Mouse (Mus musculus) right cerebral cortex, postnatal 36 days (tissue): ENCODE data around the gene Baz2b.

Source experiments
- DNase-seq, 2 experiments: peaks; one replicate each; pipeline ENCODE4 v3.0.0; 2022; ENCODE audit warnings: low spot score in 2 of 2, mixed read lengths in 1 of 2

Gene Baz2b

DNA sequence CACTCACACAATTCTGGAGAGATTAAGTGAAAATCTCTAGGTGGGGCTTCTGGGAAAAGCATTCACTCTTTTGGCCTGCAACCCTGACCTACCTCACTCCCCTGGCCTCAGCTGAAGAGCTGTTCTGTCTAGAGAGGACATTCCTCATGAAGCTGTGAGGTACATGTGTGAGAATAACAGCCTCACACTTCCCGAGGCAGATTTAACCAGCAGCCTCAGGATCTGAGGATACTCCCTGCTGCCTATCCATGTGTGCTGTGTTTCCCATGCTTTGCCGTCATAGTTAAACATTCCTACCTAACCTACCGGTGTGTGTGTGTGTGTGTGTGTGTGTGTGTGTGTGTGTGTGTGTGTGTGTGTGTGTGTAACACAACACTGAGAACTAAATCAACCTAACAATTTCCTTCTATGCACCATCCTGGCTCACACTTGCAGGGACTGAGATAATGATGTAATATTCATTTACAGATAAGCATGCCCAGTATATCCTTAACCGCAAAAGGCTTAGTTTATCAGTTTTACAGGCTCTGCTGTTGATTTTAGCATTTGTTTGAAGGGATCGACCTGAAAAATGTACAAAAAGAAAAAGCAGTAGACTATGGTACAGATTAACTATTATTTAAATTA lies 206.5 kb downstream of the Baz2b start:
- DNase-seq = no peak

DNA sequence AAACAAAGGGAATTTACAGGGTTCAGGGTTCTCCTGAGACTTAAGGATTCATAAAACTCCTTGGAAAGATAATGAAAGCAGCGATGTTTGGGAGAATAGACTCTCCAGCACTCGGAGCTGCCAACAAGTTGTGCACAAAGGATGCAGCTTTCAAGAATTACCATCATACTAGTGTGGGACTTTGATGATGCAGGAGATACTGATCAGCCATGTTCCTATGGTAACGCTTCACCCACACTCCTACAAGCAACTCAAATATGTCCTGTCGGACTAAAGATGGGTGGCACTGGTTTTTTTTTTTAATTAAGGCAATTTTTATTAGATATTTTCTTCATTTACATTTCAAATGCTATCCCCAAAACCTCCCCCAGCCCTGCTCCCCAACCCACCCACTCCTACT lies 209.4 kb downstream of the Baz2b start:
- DNase-seq = no peak

DNA sequence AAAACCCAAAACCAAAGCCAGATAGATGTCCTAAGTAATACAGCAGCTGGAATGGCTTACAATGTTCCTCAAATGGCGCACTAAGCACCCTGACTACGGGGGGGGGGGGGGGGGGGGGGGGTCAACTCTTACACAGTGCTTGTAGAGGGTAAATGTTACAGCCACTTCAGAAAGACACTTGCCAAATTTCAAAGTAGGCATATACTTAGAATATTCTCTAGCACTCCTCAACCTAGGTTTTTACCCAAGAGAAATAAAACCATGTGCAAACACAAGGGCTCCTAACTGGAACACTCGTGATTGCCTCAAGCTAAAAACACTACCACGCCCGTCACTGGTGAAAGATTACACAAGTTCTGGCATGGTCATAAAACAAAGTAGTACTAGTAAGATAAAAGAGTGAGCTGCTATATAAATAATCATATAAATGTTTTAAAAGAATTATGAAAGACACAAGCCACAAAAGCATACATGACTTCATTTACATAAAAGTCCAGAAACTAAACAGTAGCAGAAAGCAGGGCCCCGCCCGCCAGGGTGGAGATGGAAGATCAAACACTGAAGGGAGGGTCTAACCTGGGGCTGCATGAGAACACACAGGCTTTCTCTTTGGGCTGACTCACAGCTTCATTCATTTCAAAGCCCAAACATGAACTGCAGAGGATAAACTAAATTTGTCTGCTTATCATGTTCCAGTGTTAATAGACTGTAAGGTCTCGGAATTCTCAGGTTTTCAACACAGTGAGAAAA lies 212.0 kb downstream of the Baz2b start:
- DNase-seq = no peak

DNA sequence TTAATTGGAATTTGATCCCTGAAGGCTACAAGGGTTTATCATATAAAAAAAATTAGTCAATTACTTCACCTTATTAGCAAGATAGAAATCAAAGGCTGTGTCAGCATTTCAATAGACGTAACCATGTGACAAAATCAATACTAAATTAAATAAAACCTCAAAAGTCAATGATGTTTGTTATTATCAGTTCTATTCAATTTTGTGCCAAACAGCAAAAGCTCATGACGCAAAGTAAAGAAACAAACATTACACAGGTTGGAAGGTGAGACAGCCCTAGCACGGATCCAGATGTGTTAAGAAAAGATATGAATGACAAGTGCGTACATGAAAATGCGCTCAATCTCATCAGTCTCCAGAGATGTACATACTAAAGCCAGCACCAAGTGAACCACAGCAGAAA lies 212.7 kb downstream of the Baz2b start:
- DNase-seq = no peak

DNA sequence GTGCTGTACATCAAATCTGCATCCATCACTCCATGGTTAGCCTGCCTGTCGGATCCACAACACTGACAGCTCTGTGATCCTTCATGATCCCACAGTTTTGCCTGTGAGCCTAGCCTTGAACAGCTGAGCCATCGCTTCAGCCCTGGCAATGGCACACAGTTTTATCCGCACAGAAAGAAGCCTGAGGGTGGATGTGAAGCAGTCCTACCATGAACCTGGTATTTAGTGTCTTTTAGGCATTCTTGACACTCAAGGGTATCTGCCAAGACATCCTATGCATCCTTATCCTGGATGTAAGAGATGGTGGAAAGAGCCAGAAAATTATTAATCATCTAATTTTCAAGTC lies 216.5 kb downstream of the Baz2b start:
- no peak for DNase-seq

DNA sequence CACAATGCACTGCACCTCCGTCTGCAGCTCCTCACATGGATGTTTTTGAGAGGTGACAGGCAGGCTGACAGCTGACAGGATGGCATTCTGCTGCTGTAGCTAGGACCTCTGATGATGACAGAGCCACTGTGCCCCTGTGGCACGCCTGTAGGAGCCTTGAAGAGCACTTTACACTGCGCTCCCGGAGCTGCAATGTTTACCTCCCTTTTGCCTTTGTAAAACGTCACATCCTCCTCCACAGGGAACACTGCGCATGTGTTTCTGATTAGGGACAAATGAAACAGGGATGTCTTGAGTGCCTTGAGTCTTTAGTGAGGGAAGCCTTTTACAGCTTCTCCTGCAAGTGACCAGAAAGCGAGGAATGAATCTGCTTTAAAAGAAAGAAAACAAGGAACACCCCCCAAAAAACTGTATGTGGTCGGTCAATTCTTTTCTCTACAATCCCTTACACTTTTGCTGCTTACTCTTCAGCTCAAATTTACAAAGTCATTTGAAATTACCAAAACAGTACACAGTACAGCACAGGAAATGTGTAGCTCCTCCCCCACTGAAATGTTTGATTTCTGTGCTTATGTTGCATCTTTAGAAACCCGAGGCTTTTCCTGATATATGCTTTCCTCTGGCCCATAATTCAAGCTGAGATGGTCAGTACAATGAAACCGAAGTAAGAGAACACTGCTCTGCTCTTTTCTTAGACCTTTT lies 217.0 kb downstream of the Baz2b start:
- DNase-seq = no peak

DNA sequence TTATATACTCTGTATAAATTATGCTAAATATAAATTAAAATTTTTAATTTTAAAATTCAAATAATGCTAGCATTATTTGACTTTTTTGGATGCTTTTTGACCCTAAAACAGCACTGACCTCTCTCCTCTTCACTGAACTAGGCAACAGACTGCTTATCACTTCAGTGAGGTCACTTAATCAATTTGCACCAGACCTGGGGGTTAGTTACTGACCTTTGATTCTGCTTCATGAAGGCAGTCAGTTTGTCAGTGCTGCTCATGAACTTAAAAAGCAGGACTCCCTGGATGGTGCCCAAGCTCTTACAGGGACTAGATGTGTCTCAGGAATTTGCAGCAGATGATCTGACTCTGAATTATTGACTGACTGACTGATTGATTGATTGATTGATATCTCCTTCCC lies 217.9 kb downstream of the Baz2b start:
- DNase-seq = no peak

DNA sequence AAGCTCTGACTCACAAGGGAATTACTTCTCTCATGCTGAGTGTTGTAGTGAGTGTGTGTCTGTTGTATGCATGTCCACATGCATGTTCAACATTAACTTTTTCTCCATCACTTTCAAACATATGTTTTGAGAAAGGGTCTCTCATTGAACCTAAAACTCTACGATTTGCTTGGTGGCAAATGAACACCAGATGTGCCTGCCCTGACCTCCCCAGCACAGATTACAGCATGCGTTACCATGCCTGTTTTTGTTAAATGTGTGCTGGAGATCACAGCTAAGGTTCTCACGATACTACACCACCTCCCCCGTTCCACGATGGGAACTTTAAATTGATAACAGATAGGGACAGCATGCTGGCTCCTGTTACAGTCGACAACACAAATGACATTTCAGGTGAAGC lies 222.1 kb downstream of the Baz2b start:
- DNase-seq = no peak

DNA sequence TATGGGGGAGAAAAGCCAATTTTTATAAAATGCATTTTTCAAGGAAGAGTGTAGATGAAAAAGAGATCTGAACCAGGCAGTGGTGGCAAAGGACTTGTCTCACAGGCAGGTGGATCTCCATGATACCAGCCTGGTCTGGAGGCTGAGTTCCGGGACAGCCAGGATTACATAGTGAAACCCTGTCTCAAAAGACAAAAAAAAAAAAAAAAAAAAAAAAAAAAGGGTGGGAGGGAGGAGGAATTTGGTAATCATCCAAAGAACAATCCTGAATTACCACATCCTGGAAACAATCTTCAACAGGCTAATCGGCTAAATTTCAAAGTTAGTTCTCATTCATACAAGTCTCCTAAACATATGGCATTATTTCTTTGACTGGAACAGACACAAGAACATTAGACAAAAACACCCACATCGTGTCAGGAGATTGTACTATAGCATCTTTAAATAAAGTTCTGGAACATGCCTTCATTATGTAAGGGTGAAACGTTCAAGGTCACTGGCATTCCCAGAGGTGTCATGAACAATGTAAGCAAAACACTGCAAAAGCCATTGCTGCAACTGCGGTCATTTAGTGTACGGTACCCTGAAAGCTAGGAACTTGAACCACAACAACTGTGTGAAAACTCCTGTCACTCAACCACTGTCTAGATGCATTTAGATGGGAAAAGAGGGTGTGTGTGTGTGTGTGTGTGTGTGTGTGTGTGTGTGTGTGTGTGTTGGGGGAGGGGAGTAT lies 230.0 kb downstream of the Baz2b start:
- DNase-seq = no peak

DNA sequence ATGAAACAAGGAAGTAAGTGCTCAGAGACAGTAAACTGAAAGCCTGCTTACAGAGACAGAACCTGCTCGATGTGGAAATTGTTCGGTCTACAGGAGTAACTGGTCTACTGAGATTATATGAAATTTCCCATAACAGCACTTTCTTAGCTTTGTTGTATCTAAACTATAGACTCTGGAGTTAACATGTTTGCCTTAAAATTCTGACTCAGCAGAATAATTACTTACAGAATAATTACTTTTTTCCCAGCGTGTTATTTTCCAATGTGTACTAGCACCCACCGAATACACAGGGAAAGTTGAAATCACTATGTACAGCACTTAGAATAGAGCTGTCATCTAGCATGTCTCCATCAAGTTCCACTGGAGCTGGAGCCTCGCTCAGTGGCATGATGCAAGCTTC lies 233.0 kb downstream of the Baz2b start:
- DNase-seq = no peak

DNA sequence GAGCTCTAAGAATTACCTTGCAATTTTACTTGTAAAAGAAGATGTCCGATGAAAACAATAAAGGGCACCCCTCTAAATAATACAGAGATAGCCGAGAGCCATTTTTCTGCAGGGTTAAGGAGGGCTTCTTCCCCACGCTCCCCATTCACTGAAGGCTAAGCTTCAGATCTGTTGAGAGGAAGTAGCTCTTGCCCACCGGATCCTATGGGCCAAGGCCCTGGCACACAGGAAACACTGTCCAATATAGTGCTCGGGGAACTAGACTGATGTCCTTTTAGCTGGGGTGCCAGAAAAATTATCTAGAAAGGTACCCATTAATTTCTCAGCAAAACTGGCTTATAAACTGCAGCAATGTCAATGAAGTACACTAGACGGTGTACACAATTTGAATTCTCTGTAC lies 233.9 kb downstream of the Baz2b start:
- DNase-seq = no peak

DNA sequence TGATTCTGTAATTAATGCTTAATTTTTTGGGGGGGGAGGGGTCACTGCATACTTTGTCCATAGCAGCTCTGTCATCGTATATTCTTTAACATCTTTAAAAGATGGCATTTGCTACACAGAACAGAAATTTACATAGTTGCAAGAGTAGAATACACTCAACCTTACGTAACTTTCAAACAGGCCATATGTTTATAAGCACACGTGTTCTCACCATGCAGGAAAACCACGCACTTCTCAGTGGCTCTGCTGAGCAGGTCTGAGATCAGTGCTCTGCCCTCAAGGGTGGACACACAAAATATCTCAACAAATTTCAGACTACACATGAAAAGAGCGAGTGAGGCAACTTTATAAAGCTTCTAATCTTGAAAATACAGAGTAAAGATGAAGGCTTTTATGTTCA lies 235.7 kb downstream of the Baz2b start:
- no peak for DNase-seq

DNA sequence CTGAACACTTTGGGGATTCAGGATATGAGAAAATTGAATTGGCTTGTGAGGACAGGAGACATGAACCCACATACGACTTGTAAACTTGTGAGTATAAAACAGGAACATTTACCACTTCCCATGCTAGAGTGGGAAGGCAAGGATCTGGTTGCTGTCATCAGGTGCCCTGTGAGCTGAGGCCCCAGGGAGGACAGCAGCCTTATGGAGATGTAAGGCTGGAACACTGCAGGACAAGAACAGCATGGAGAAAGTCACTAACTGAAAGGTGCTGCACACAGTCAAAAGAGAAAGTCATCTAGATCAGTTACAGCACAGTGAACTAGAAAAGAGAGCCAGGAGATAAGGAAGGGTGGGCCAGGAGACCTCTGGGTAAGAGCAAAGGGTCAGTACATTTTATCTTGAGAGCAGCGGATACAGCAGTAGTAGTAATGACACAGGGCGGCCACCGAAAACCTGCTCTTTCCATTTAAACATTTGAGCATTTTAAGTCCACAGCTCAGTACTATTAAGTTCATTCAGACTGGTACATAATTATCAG lies 236.5 kb downstream of the Baz2b start:
- DNase-seq = no peak

DNA sequence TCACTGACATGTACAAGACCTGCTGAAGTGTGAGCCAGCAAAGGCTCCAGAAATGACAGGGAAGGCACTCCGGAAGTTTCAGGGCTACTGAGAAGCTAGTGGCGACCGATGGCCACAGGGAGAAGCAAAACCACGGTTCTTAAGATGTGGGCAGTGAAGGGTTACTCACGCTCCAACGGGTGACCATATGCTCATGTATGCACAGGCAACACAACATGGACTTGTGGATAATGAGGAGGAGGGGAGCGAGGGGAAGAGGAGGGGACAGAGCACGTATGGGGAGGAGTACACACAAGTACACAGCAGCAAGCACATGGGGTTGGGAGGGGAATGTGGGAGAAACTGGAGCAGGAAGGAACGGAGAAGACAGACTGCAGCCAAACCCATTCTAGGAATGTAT lies 239.1 kb downstream of the Baz2b start:
- no peak for DNase-seq

DNA sequence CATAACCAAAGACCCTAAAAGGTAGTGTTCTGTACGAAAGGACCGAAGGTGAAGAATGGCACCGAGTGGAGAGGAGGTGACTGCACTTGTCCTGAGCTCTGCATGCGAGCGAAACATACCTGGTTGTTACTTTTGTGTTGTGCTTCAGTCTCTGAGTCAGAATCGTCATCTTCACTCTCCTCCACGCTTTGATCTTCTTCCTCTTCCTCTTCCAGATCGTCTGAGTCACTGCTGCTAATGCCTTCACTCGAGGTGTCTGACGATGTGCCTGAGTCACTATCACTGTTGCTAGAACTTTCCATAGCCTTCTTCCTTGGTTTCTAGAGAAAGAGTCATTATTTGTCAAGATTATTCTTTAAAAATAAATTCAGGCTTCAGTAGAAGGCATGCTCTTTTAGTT lies 240.5 kb downstream of the Baz2b start:
- no peak for DNase-seq

DNA sequence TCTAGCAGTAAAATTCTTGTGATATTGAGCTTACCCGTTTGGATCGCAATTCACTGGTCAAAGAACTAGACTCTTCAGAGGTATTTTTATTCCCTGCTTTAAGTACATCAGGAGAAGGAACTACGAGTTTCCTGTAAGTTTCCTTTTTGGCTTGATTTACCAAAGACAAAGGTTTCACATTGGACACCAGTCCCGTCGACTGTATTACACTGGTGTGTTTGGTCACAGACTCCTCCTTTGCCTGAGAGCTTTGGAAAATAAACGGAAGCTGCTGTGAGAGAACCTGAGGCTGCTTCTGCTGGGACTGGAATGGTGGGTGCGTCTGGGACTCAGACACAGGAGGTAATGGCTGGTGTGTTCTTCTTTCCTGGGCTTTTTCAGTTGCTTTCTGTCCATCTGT lies 241.0 kb downstream of the Baz2b start:
- DNase-seq = no peak

DNA sequence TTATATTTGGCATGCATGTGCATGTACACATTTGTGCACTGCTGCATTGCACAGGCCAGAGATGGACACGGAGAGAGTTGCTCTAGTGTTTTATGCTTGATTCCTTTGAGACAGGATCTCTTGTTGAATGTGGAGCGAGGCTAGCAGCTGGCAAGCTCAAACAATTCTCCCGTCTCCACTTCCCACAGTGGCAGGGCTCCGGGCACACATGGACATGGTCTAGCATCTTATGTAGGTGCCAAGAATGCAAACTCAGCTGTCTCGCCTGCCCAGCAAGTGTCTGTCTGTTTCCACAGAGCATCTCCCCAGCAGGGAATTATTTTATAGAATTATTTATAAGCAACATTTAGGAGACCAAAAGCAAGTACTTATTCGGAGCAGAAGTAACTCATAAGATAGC lies 243.2 kb downstream of the Baz2b start:
- no peak for DNase-seq

DNA sequence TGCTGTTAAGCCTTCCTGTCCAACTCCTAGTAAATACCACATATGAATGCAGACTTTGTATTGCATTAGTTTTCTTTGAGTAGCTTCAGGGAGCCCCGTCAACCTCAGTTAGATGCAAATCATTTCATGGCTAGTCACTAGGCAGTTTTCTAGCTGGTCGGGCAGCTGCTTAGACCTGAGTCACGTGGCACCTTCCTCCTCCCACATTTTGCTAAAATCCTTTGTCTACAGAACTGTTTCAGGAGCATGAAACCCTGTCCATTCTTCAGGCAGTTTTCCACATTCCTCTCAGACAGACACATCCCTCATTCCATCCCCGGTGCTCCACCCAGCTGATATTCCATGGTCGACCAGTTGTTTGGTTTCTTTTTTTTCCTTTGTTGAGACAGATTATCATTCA lies 246.6 kb downstream of the Baz2b start:
- no peak for DNase-seq

DNA sequence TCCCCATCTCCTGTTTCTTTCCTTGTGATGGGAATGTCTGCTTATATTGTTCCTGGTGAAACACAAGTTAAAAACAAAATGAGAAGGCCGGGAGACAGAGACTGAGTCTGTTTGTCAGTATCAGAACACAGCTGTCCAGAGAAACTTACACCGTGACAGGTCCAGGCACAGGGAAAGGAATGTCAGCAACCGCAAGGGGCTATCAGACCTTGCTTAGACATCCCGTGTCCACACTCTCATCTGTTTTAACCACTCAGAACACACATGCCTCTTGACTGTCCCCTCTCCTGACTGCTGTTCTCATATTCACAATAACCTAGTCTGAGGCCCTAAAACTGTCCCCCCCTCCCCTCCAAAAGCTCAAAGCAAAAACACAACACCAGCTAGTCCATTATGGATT lies 247.1 kb downstream of the Baz2b start:
- no peak for DNase-seq

DNA sequence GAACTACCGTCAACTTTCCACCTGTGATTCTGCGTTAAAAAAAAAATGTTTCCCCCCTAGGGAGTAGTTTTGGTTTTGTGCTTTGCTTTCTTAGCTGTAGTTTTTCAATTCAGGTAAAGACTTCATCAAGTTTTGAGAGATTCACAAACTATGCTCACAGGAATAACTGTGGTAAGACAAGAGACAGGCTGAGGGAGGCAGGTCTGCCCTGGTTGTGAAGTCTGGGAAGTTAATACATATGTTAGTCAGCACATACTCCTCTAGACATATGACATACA lies 249.2 kb downstream of the Baz2b start:
- no peak for DNase-seq

DNA sequence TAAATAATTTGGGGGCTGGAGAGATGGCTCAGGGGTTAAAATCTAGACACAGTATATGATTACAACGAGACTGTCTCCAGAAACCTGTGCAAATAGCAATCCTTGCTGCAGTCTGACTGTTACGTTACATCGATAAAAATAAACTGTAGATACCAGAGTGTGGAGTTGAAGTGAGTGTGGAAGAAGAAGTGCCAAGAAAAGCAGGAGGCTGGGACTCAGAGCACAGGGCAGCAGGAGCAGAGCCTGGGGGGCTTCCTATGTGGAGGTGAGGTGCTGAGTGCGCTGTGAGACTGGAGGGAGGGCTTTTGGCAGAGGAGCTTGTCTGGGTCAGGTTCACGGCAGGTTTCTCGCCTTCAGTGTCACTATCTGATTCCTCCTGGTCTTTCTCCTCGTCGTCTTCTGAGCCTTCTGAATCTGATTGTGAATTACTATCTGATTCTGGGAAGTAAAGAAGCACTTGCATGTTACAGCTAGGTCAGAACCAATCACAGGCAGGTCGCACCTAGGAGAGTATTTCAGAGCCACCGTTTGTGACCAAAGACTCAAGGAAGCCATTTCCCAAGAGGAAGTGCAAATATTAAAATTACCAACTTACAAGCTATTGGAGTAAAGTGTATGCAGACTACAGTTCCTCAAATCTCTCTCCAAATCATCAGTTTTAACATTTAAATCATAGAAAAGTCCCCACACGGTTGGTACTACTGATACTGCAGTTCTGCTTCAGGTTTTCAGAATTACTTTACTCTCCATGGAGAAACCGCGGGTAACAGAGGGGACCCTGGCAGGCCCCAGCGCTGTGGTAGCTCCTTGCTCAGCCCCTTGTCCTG lies 249.8 kb downstream of the Baz2b start:
- no peak for DNase-seq

DNA sequence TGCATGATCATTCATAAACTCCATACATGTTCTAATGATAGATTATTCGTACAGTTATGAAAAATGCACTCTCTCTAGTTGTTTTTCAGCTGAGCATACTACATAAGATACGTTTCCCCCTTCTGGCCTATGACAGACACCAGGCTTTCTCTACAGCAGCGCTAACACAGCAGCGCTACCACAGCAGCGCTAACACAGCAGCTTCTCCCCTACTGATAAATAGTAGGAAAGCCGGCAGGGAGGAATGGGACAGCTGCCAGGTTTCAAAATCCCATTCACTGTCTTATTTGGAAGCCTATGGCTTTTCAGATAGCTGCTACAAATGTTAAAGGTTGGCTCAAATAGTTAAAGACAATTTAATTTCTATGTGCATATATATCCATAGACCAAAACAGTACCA lies 251.1 kb downstream of the Baz2b start:
- DNase-seq = no peak
